Mouse (Mus musculus) erythroblast, embryonic 14.5 days (primary cell): ENCODE results near the gene Steap4.

ENCODE experiments used
- GATA1 ChIP-seq: IDR thresholded peaks from 2 replicates; pipeline ENCODE4 v1.6.1; 2012; ENCODE audit warnings: low read length, inconsistent platforms, mixed read lengths
- TAL1 ChIP-seq: IDR thresholded peaks from 3 replicates; pipeline ENCODE4 v1.6.1; 2012; ENCODE audit warnings: low read length, inconsistent platforms, mixed read lengths

GRCm38 (mm10) chr5:7980586-7980985 lies 20.3 kb downstream of the Steap4 start:
- TF ChIP-seq GATA1 (no peak), TAL1 (no peak)
